Mouse (Mus musculus) naive thymus-derived CD4-positive, alpha-beta T cell, adult 5 months (primary cell): ENCODE results near the gene H2al1j. TPM values are rescaled to one million over a fixed set of nuclear protein-coding genes. Genes with fewer than 3 reads are reported as not detected.

ENCODE experiments used
- polyA plus RNA-seq: library from polyadenylated mRNA; unstranded; fragments of 100-300 nt; shearing (Covaris generic); gene quantifications from one replicate; pipeline ENCODE4 v1.2.1, GENCODE M21; 2017

Gene H2al1j
- polyA plus RNA-seq: not detected

DNA sequence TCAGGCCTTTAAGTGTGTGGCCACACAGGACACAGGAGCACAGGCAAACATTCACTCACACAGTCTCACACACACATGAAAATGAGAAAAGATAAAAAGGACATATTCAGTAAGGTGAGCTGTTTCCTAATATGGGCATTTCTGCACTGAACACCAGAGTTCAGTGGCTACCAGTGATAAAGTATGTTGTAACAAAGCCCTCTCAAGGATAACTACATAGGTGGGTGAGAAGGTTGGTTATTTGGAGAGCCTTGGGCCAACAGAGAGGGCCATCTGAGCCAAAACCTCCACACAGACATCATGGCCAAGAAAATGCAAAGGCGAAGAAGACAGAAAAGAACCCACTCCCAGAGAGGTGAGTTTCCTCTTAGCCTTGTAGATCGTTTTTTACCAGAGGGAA lies at the start of gene H2al1j:
Gene H2al1j, plus strand, starts transcription at position 301 of the 400 bp plus-strand sequence.

DNA sequence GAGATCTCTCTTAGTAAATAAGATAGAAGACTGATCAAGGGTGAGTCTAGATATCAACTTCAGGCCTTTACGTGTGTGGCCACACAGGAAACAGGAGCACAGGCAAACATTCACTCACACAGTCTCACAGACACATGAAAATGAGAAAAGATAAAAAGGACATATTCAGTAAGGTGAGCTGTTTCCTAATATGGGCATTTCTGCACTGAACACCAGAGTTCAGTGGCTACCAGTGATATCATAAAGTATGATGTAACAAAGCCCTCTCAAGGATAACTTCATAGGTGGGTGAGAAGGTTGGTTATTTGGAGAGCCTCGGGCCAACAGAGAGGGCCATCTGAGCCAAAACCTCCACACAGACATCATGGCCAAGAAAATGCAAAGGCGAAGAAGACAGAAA lies 28.7 kb upstream of the H2al1j start, which contains the start of gene H2al1a:
Gene H2al1a, plus strand, starts transcription at position 301 of the 400 bp plus-strand sequence.

DNA sequence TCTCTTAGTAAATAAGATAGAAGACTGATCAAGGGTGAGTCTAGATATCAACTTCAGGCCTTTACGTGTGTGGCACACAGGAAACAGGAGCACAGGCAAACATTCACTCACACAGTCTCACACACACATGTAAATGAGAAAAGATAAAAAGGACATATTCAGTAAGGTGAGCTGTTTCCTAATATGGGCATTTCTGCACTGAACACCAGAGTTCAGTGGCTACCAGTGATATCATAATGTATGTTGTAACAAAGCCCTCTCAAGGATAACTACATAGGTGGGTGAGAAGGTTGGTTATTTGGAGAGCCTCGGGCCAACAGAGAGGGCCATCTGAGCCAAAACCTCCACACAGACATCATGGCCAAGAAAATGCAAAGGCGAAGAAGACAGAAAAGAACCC lies 25.5 kb upstream of the H2al1j start, which contains the start of gene H2al1b:
Gene H2al1b, plus strand, starts transcription at position 301 of the 400 bp plus-strand sequence.

DNA sequence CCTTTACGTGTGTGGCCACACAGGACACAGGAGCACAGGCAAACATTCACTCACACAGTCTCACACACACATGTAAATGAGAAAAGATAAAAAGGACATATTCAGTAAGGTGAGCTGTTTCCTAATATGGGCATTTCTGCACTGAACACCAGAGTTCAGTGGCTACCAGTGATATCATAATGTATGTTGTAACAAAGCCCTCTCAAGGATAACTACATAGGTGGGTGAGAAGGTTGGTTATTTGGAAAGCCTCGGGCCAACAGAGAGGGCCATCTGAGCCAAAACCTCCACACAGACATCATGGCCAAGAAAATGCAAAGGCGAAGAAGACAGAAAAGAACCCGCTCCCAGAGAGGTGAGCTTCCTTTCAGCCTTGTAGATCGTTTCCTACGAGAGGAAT lies 22.3 kb upstream of the H2al1j start, which contains the start of gene H2al1c:
Gene H2al1c, plus strand, starts transcription at position 301 of the 400 bp plus-strand sequence.

DNA sequence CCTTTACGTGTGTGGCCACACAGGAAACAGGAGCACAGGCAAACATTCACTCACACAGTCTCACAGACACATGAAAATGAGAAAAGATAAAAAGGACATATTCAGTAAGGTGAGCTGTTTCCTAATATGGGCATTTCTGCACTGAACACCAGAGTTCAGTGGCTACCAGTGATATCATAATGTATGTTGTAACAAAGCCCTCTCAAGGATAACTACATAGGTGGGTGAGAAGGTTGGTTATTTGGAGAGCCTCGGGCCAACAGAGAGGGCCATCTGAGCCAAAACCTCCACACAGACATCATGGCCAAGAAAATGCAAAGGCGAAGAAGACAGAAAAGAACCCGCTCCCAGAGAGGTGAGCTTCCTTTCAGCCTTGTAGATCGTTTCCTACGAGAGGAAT lies 19.1 kb upstream of the H2al1j start, which contains the start of gene H2al1d:
Gene H2al1d, plus strand, starts transcription at position 301 of the 400 bp plus-strand sequence.

DNA sequence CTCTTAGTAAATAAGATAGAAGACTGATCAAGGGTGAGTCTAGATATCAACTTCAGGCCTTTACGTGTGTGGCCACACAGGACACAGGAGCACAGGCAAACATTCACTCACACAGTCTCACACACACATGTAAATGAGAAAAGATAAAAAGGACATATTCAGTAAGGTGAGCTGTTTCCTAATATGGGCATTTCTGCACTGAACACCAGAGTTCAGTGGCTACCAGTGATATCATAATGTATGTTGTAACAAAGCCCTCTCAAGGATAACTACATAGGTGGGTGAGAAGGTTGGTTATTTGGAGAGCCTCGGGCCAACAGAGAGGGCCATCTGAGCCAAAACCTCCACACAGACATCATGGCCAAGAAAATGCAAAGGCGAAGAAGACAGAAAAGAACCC lies 16.0 kb upstream of the H2al1j start, which contains the start of gene H2al1e:
Gene H2al1e, plus strand, starts transcription at position 301 of the 400 bp plus-strand sequence.

DNA sequence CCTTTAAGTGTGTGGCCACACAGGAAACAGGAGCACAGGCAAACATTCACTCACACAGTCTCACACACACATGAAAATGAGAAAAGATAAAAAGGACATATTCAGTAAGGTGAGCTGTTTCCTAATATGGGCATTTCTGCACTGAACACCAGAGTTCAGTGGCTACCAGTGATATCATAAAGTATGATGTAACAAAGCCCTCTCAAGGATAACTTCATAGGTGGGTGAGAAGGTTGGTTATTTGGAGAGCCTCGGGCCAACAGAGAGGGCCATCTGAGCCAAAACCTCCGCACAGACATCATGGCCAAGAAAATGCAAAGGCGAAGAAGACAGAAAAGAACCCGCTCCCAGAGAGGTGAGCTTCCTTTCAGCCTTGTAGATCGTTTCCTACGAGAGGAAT lies 12.8 kb upstream of the H2al1j start, which contains the start of gene H2al1f:
Gene H2al1f, plus strand, starts transcription at position 301 of the 400 bp plus-strand sequence.

DNA sequence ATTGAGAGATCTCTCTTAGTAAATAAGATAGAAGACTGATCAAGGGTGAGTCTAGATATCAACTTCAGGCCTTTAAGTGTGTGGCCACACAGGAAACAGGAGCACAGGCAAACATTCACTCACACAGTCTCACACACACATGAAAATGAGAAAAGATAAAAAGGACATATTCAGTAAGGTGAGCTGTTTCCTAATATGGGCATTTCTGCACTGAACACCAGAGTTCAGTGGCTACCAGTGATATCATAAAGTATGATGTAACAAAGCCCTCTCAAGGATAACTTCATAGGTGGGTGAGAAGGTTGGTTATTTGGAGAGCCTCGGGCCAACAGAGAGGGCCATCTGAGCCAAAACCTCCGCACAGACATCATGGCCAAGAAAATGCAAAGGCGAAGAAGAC lies 9.7 kb upstream of the H2al1j start, which contains the start of gene H2al1g:
Gene H2al1g, plus strand, starts transcription at position 301 of the 400 bp plus-strand sequence.

DNA sequence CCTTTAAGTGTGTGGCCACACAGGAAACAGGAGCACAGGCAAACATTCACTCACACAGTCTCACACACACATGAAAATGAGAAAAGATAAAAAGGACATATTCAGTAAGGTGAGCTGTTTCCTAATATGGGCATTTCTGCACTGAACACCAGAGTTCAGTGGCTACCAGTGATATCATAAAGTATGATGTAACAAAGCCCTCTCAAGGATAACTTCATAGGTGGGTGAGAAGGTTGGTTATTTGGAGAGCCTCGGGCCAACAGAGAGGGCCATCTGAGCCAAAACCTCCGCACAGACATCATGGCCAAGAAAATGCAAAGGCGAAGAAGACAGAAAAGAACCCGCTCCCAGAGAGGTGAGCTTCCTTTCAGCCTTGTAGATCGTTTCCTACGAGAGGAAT lies 6.4 kb upstream of the H2al1j start, which contains the start of gene H2al1h:
Gene H2al1h, plus strand, starts transcription at position 301 of the 400 bp plus-strand sequence.

DNA sequence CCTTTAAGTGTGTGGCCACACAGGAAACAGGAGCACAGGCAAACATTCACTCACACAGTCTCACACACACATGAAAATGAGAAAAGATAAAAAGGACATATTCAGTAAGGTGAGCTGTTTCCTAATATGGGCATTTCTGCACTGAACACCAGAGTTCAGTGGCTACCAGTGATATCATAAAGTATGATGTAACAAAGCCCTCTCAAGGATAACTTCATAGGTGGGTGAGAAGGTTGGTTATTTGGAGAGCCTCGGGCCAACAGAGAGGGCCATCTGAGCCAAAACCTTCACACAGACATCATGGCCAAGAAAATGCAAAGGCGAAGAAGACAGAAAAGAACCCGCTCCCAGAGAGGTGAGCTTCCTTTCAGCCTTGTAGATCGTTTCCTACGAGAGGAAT lies 3.3 kb upstream of the H2al1j start, which contains the start of gene H2al1i:
Gene H2al1i, plus strand, starts transcription at position 301 of the 400 bp plus-strand sequence.

Other genes with a start within 250 kb of the H2al1j start
- not detected for gene H2al1a, start 28.6 kb upstream of the H2al1j start, polyA plus RNA-seq
- gene H2al1b, start 25.4 kb upstream of the H2al1j start, polyA plus RNA-seq: not detected
- gene H2al1c, start 22.2 kb upstream of the H2al1j start, polyA plus RNA-seq: not detected
- gene H2al1d, start 19.0 kb upstream of the H2al1j start, polyA plus RNA-seq: not detected
- not detected for gene H2al1e, start 15.9 kb upstream of the H2al1j start, polyA plus RNA-seq
- gene H2al1f, start 12.7 kb upstream of the H2al1j start, polyA plus RNA-seq: not detected
- gene H2al1g, start 9.6 kb upstream of the H2al1j start, polyA plus RNA-seq: not detected
- not detected for gene H2al1h, start 6.3 kb upstream of the H2al1j start, polyA plus RNA-seq
- not detected for gene H2al1i, start 3.2 kb upstream of the H2al1j start, polyA plus RNA-seq